Mouse (Mus musculus): ENCODE data around the gene Gm20403. TPM values are rescaled to one million over a fixed set of nuclear protein-coding genes. Genes with fewer than 3 reads are reported as not detected.

Gene Gm20403
- total and polyA plus RNA-seq, 3 experiments = not detected

DNA sequence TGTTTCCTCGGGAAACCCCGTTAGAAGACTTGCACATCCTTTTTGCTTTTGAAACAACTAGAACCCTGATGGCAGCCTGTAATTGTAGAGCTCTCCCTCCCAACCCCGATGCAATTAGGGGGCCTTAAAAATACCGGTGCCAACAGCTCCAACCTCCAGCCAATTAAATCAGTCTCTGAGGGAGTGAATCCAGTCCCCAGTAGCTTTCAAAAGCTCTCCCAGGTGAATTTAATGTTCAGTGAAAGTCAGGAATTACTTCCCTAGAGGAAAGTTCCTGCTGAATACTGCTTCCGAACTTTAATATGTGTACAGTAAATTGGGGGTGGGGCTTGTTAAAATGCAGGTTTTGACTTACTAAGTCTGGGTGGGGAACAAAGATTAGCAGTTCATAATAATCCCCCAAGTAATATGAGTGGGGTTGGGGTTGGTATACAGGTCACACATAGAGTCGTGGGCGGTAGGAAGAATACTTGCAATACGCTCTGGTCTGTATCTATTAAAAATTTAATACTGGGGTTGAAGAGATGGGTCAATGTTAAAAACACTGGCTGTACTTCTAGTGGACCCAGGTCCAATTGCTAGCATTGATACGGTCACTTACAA is 30.9 kb upstream of the Gm20403 start:
- Histone ChIP-seq H3K4me2 (ENCODE audit: insufficient read depth, low read depth, poor library complexity, severe bottlenecking) (peak overlapping the region; percentile 69), H3K36me3 (replicated peaks in 1 of 2; ENCODE audit: control insufficient read depth in 1 of 2, insufficient read depth in 1 of 2, low read length in 1 of 2) (no peaks in the 10 kb centered on the region), H3K27ac (ENCODE audit: insufficient read depth, low read depth) (peak overlapping the region; percentile 82), H3K9ac (ENCODE audit: insufficient read depth, low read depth) (peak overlapping the region; percentile 35; the same call in 1 of the 2 replicates), H3K79me2 (replicated peaks; ENCODE audit: control insufficient read depth, extremely low read depth, insufficient read depth, poor library complexity, severe bottlenecking) (no peaks in the 10 kb centered on the region), H3K9me3 (replicated peaks; ENCODE audit: low read length) (no peaks in the 10 kb centered on the region), H3K27me3 (replicated peaks) (no peaks in the 10 kb centered on the region), H3K4me3 (replicated peaks in 1 of 3; ENCODE audit: low read depth in 2 of 3, low read length in 2 of 3, poor library complexity in 1 of 3) (no peak overlapping the region), H3K4me1 (ENCODE audit: control insufficient read depth in 1 of 2, insufficient read depth in 2 of 2) (peaks cover 7 to 52% of the 10 kb centered on the region in 2 experiments; a peak in 3 of 4 replicates)
- dilution Hi-C loops (cut with MboI; ENCODE audit: extremely low pct_ligation_motif_present, extremely low pct_unique_long_range_greater_than_20kb, low sequenced_read_pairs) = no loop called here
- TF ChIP-seq IRF4 (IDR thresholded peaks at IDR 0.05; ENCODE audit: low read depth, low read length) (0 out of 2 replicates have a peak, but pooled peaks have one; percentile 37), MAFK (IDR thresholded peaks at IDR 0.05; ENCODE audit: insufficient replicate concordance, low read length) (no peak), ZC3H11A (IDR thresholded peaks at IDR 0.05; ENCODE audit: low read depth, low read length) (no peak), BHLHE40 (IDR thresholded peaks at IDR 0.05; ENCODE audit: low read depth, low read length) (no peak), MAZ (IDR thresholded peaks at IDR 0.05; ENCODE audit: low read depth, low read length) (no peak), ZNF384 (IDR thresholded peaks at IDR 0.05; ENCODE audit: low read depth, low read length) (no peak), HCFC1 (IDR thresholded peaks at IDR 0.05; ENCODE audit: low read depth, low read length) (no peak), MEF2A (IDR thresholded peaks at IDR 0.05; ENCODE audit: borderline replicate concordance, low read depth, low read length) (0 out of 2 replicates have a peak, but pooled peaks have one; percentile 11), CHD2 (IDR thresholded peaks at IDR 0.05; ENCODE audit: low read length) (no peak), E2F4 (IDR thresholded peaks at IDR 0.05; ENCODE audit: insufficient replicate concordance, low read depth, low read length) (no peak), POLR2A (IDR thresholded peaks at IDR 0.05; ENCODE audit: low read depth, low read length) (no peak), ETS1 (conservative IDR thresholded peaks at IDR 0.05; ENCODE audit: low read depth, low read length) (no peak), POLR2AphosphoS2 (IDR thresholded peaks at IDR 0.05; ENCODE audit: low read depth, low read length) (no peak), SIN3A (IDR thresholded peaks at IDR 0.05; ENCODE audit: low read length) (0 out of 2 replicates have a peak, but pooled peaks have one; percentile 25), TBP (conservative IDR thresholded peaks at IDR 0.05; ENCODE audit: low read depth, low read length) (no peak)
- DNase-seq (ENCODE audit: extremely low read depth) = no peak
- in situ Hi-C loops (cut with MboI; ENCODE audit: low pct_ligation_motif_present, low pct_unique_long_range_greater_than_20kb, low sequenced_read_pairs) = no loop called here

DNA sequence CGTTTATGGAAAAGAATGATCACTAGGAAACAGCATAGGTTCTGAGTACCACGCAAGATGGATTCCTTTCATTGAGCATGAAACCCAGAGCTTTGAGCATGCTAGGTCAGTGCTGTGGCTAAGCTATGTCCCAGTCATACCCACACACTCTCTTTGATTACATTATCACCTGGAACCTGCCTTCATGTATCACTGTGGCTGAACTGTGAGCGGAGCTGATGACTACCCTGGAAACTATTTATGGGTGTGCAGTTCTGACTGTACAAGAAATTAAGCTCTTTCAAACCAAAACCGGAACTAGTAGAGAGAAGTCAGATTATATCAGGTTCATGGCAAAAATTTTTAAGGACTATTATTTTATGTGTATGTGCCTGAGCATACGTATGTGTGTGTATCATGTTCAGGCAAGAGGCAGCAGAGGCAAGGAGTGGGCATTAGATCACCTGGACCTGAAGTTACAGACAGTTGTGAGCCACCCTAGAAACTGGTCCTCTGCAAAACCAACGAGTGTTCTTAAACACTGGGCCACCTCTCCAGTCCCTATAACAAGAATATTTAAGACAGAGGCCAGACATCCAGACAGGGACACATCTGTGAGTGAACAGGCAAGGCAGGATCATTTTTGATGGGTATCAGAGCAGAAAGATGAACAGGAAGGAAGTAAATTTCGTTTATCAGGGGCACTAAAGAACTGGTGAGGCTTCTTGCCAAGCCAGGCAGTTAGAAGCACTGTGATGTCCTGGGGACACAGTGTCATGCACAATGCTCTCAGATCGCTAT is 30.2 kb upstream of the Gm20403 start:
- dilution Hi-C loops (cut with MboI; ENCODE audit: extremely low pct_ligation_motif_present, extremely low pct_unique_long_range_greater_than_20kb, low sequenced_read_pairs) = no loop called here

More for the DNA sequence above, 30.2 kb upstream of the Gm20403 start:
- in situ Hi-C loops (cut with MboI; ENCODE audit: low pct_ligation_motif_present, low pct_unique_long_range_greater_than_20kb, low sequenced_read_pairs) = no loop called here
- no peaks in the 10 kb centered on the region for H3K79me2 ChIP-seq (replicated peaks; ENCODE audit: control insufficient read depth, extremely low read depth, insufficient read depth, poor library complexity, severe bottlenecking)
- no peaks in the 10 kb centered on the region for H3K36me3 ChIP-seq (replicated peaks in 1 of 2; ENCODE audit: control insufficient read depth in 1 of 2, insufficient read depth in 1 of 2, low read length in 1 of 2)
- peaks cover 7 to 52% of the 10 kb centered on the region in 2 experiments; a peak in 3 of 4 replicates for H3K4me1 ChIP-seq (ENCODE audit: control insufficient read depth in 1 of 2, insufficient read depth in 2 of 2)
- no peaks in the 10 kb centered on the region for H3K27me3 ChIP-seq (replicated peaks)
- H3K9ac ChIP-seq (ENCODE audit: insufficient read depth, low read depth) = 0 out of 2 replicates have a peak overlapping the region, but pooled peaks have one; percentile 35
- H3K4me2 ChIP-seq (ENCODE audit: insufficient read depth, low read depth, poor library complexity, severe bottlenecking) = peak overlapping the region; percentile 69
- peak; percentile 81 for DNase-seq (ENCODE audit: extremely low read depth)
- H3K27ac ChIP-seq (ENCODE audit: insufficient read depth, low read depth) = peak overlapping the region; percentile 82
- TF ChIP-seq EP300 (IDR thresholded peaks at IDR 0.05; ENCODE audit: low read length) = peak; percentile 80
- no peak for TF ChIP-seq TBP (conservative IDR thresholded peaks at IDR 0.05; ENCODE audit: low read depth, low read length)
- TF ChIP-seq MEF2A (IDR thresholded peaks at IDR 0.05; ENCODE audit: borderline replicate concordance, low read depth, low read length) = peak; percentile 95
- TF ChIP-seq JUN (IDR thresholded peaks at IDR 0.05; ENCODE audit: insufficient read depth, low read depth, low read length) = peak; percentile 49; the same call in 1 of the 2 replicates
- peak; percentile 75; the same call in 1 of the 2 replicates for TF ChIP-seq JUND (conservative IDR thresholded peaks at IDR 0.05; ENCODE audit: low read depth, low read length)
- no peak for TF ChIP-seq NELFE (IDR thresholded peaks at IDR 0.05; ENCODE audit: low read depth, low read length)
- TF ChIP-seq IRF4 (IDR thresholded peaks at IDR 0.05; ENCODE audit: low read depth, low read length) = peak; percentile 86
- peak; percentile 72 for TF ChIP-seq ETS1 (conservative IDR thresholded peaks at IDR 0.05; ENCODE audit: low read depth, low read length)
- TF ChIP-seq BHLHE40 (IDR thresholded peaks at IDR 0.05; ENCODE audit: low read depth, low read length) = peak; percentile 52
- no peak overlapping the region for H3K4me3 ChIP-seq (replicated peaks in 1 of 3; ENCODE audit: low read depth in 2 of 3, low read length in 2 of 3, poor library complexity in 1 of 3)
- no peaks in the 10 kb centered on the region for H3K9me3 ChIP-seq (replicated peaks; ENCODE audit: low read length)

Data from CH12.LX (cell line).